Mouse (Mus musculus): ENCODE measurements at regions not wholly inside any gene's neighbourhood (a gene's known extent, or its start where the extent isn't known, plus 50 kb on each side); places are given as distances from the start of the nearest gene placed in this dataset.
"Not testable (repeated sequence)": the region's sequence is repeated elsewhere in the genome, so short reads cannot be mapped to it uniquely, and the experiment has no call there.

DNA sequence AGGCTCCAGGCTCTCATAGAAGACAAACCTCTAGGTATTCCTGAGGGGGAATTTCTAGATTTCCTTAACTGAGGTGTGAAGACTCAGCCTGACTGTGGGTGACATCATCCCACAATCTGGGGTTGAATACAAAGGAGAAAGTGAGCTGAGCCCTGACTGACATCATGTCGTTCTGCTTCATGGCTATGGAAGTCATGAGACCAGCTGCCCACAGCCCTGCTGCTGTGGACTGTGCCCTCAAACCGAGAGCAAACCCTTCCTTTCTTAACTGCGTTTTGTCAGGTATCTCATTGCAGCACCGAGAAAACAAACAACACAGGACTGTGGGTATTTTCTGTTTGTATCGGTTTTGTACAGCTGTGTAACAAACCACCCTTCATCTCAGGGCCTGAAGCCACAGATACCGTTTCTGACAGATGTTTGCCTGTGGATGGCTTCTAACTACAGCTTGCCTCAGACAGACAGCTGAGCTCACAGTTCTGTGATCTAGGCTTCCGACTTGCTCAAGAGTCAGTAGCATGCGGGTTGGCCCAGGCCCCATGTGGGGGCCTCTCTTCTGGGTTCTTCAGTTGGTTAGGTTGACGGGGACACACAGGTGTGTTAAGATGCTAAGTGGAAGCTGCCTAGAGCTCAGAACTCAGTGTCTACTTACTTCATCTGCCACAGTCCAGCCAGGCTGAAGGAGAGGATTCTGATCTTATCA is 150.9 kb downstream of the Tpra1 start:
- no peak for DNase-seq

DNA sequence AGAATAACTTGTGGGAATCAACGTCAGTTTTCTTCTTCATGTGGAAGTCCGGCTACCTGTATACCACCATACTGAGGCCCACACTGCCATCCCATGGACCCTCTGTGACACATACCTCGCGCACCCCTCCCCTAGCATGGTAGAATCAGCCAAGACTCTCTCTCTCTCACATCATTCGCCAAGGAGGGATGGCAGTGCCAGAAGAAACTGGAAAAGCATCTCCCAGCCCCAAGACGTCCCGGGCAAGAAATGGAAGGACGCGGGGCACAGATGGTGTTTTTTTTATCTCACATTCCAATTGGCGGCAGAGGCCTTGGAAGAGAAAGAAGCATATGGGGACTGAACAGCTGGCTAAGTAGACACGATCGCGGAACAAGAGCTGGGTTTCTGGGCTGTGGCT is 152.0 kb downstream of the Tpra1 start:
- no peak for DNase-seq

GRCm38 (mm10) chr6:89059431-89059975 is 157.5 kb downstream of the Tpra1 start:
- no peak for DNase-seq

DNA sequence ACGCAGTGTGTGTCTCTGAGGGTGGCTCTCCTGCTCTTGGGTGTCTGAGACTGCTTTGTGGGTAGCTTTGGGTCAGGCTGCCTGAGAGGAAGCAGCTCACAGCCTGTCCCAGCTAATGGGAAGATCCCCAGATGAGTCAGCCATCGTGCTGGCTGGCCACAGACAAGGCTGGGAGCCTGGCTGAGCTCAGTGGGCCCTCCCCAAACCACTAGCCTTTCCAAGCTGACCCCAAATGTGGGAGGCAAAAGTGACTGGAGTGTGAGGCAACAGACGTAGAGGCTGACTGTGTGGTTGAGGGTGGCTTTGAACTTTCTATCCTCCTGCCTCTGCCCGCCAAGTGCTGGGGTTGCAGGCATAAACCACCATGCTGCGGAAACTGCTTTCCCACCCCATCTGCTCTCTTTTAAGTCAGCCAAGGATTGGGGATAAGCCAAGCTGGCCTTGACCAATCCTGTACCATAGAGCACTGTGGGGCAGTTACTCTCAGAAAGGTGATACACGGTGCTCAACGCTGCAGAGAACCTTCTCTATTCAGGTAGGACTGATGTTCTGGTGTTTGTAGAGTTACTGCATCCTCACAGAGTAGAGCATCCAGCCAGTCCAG is 163.0 kb downstream of the Tpra1 start:
- DNase-seq = no peak

- no peak for DNase-seq
Observed at GRCm38 (mm10) chr6:89066588-89066987, 164.5 kb downstream of the Tpra1 start.

DNA sequence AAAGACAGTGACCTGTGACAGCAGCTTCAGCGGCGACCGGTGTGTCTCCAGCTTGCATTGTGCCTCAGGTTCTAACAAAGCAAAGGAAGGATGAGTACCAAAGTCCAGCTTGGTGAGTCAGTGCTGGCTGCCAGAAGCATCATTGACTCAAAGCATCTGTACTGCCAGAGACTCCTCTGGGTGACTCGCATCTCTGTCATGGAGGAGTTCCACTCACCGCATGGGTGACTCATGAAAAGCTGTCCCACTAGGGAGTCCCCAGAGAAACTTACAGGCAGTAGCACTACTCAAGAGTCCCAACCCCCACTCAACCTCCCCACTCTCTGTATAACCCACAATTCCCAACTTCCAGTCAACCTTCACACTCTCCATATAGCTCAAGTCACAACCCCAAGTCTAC is 166.2 kb downstream of the Tpra1 start:
- DNase-seq = peak; percentile 28

DNA sequence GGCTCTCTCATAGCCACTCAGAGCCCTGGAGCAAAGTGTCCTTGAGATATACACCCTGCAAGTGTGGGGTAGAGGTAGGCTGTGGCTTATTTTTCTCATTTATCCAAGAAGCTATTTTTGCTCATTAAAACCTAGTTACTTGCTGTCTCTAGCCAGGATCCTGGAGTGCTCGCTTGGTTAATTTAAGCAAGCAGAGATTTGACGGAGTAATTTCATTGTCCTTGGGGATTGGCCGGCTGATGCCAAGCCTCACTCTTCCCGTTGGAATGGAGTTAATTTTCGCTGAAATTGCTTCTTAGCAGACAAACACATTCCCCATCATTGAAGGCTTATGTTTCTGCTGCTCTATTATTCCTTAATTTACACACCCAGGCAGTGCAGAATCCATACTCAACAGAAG is 167.1 kb downstream of the Tpra1 start:
- DNase-seq = no peak

DNA sequence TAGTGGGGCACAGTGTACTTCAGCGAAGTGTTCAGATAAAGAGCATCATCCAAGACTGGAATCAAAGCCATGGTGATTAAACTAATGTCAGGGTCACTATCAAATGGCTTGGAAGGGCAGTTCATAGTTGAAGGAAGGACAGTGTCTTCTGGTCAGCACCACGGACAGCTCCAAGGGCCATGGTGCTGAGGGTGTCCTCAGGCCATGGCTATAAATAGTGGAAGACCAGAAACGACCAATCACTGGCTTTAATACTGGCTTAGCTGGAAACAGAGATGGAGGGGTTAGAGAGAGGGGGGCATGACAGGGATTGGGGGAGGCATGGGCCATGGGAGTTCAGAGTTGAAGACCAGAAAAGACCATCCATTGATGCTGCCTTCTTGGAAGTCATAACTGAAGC is 168.0 kb downstream of the Tpra1 start:
- peak; percentile 86 for DNase-seq

DNA sequence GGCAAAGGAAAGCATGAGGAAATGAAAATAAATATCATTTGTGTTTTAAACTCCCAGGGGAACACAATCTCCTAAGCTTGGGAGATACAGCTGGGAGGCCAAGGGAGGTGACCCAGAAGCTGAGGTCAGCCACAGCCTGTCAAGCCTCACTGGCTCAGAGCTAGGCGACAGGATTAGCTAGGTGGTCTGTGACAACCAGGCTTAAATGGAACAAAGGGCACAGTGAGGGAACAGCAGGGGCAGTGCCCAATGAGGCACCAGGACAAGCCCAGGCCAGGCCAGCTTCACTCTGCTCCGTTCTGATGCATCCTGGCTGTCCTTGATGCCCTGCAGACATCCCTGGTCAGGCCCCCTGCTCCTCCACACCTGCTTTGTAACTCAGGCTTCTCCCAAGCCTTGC is 169.7 kb downstream of the Tpra1 start:
- DNase-seq = no peak

- no peak for DNase-seq
Observed at GRCm38 (mm10) chr6:89072569-89072968, 170.5 kb downstream of the Tpra1 start.

DNA sequence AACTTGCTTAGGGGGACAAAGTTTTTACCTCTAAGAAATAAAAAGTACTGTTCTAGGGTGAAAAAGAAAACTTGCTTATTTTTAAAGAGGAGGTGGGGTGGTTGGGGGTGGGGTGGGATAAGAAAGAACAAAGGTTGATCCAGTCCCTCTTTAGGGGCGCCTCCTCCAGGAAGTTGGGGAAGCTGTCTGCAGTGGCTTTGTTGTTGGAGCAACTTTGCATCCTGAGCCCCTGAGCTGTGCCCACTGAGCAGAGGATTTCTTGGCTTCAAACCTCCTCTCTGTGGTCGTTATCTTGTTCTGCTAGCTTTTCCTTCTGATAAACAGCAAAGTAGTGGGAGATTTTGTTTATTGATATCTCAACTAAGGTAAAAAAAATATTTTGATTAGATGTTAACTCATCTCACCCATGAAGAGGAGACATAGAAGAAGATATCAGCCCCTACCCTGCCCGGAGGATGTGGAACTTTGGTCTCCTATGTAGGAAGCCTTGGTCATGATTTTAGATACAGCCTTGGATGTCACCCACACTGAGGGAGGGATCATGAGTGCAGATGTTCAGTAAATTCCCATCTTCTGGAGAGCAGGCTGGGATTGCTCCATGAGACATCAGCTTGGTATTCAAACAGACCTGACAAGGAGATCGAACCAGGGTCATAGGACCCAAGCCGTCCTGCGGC is 179.7 kb downstream of the Tpra1 start:
- no peak for DNase-seq

DNA sequence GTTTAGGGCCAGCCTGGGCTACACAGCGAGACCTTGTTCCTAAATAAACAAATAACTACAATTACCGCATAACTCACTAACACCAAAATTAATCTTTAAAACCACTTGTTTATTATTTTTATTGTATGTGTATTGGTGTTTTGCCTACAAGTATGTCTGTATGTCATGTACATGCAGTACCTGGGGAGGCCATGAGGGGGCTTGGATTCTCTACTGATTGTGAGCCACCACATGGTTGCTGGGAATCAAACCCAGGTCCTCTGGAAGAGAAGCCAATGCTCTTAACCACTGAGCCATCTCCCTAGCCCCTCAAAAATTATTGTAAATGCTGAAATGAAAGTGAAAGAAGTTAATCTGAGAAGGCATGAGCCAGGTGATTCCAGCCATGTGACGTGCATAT is 182.4 kb downstream of the Tpra1 start:
- no peak for DNase-seq

GRCm38 (mm10) chr6:89085151-89085550 is 183.1 kb downstream of the Tpra1 start:
- DNase-seq = no peak

GRCm38 (mm10) chr6:89087620-89088019 is 185.6 kb downstream of the Tpra1 start:
- DNase-seq = no peak

DNA sequence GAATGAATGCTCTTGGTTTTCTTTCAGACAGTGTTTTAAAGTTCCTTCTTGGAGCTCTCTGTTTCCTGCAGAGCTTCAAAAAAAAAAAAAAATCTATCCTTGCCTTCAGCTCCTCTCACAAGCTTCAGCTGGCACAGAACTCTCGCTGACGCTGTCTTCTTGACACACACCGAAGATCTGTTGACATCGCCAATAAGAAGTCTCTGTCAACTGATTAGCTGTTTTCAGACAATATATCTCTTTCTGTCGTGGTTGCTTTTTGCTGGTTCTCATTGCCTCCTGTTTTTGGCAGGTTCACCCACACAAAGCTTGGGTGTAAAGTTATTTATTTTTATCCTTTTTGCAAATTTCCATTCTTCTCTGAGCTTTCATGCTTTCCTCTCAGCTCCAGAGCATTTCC is 188.0 kb downstream of the Tpra1 start:
- DNase-seq = no peak

DNA sequence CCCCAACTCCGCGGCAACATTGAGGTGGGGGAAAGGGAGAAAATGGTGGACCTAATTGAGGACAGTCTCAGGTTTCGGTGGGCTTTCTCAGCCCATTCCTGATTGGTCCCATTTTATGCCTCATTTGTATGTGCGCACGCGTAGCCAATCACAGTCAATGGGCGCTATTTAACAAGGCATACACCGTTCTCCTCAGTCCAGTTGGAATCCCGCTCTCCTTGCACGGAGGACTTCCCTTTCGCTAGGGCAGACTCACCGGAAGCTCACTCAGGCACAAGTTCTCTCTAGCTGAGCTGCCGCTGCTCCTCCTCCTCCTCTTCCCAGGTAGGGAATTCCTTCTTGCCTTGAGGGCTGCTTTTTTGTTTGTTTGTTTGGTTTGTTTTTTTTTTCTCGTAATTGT is 193.9 kb downstream of the Tpra1 start:
- no peak for DNase-seq

DNA sequence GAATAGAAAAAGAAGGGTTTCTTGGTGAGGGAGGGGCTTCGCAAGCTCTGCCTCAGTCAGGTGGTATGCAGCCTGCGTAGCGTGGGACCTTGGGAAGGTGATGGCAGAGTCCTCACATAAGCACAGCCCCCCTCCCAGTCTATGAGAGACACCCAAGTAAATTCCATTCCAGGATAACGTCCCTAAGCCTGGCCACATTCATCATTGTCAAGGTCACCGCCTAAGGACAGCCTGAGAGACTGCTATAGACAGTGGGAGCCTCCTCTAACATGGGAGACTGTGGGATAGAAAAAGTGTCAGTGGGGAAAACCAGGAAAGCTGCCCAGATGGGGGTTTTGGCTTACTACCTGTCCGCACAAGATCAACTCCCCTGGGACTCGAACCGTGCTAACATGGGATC is 195.5 kb downstream of the Tpra1 start:
- DNase-seq = peak; percentile 54

DNA sequence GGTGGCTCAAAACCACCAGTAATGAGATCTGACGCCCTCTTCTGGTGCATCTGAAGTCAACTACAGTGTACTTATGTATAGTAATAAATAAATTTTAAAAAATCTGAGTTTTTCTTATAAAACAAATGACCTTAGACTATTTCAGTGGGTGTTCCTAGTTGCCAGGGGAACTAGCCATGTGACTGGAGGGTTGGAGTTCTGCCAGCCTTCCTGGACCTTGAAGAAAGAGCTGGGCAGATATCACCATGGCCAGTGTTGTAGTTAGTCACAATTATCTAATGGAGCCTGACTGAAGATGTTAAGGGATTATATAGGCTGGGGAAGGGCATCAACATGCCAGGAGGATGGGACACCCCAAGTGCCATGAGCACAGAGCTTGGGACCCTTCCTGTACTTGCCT is 217.2 kb downstream of the Tpra1 start:
- peak; percentile 88 for DNase-seq

DNA sequence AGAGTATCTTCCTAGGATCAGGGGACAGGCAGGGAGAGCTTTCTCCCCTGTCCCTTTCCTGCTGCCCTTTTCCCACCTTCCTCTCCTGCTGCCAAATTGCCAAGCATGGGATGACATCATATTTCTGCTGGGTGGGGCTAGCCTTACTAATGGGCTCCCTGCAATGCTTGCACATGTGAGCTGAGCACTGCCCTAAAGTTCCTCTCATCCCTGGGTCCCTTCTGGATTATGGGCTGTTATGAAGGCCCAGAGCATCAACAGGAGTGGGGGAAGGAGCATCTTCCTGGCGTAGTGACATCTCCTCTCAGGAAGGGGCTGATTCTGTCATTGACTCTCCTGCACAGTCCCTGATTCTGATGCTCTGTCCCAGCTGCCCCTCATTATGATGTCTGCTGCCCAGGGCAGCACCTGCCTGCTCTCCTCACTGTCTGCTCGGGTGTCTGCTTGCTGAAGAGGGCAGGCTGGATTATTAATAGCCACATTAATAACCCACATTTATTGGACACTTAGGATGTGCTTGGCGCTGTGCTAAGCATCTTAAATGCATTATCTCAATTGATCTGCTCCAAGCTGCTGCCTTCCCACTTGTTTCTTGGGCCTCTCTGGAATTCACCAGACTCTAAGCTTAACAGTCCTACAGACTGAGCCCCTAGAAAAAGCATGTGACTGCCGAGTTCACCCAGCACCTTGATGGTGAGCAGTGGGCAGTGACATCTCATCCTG is 219.1 kb downstream of the Tpra1 start:
- DNase-seq = no peak

- peak; percentile 18 for DNase-seq
Observed at GRCm38 (mm10) chr6:89121746-89122070, 219.7 kb downstream of the Tpra1 start.

- no peak for DNase-seq
Observed at GRCm38 (mm10) chr6:89125916-89126315, 223.9 kb downstream of the Tpra1 start.

DNA sequence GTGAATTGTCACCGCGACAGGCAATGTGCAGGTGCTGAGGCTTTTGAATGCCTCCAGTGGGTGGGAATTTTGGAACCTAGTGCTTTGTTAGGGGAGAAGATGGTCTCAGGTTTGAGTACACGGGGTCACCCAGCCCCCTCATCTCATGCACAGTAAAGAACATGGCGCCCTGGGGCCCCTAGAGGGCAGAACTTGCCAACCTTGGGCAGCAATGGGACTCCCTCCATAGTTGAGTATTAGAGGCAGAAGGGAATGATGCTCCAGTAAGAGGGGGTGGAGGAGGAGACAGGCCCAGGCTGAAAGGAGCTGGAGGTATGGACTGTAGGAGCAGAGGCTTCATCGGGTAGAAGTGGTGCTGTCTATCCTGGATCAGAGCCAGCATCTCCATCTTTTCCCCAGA is 226.1 kb downstream of the Tpra1 start:
- not testable (repeated sequence) for DNase-seq

DNA sequence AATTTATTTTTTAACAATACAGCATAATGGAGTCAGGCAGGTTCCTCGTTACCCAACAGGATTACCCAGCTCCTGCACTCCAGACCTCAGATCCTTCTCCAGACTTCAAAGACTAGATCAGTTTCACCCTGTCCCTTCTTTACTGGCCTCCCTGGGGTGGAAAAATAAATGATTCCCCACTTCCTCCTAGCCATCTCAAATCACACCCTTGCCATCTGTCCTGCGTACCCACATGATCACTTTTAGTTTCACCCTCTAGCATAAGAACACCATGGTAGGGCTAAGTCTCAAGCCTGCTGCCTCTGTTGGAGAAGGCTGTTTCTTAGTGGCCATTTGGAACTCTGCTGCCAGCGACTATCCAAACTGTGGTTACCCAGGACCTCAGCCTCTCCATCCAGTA is 222.0 kb downstream of the Plxna1 start:
- no peak for DNase-seq

Data from adrenal gland, postnatal 14 days (tissue).